8 mouse cellular contexts compared by ENCODE assay signal in the genomic region with DNA sequence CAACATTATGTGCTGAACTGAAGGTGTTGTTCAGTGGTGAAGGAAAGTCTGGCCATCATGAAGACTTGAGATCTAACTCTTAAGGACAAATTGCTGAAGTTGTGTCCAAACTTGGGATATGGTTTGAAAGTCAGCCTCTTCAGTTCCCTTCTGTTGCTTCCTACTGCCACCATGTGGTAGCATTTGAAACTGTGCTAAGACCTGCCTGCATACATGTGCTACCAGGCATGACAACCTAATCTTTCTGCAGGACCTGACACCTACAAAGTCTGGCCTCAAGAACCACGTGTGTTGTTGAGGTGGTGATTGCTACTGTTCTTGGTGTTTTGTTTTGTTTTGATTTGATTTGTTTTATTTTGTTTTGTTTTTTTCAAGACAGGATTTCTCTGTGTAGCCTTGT. TPM values are rescaled to one million over a fixed set of nuclear protein-coding genes. Genes with fewer than 3 reads are reported as not detected.
DNase-seq lines count a peak whose midpoint lies in the region; ATAC-seq lines count a peak whose summit lies in the region.

No protein-coding gene starts in this region.

- no peak overlapping the region for H3K9ac ChIP-seq in forebrain, embryonic 11.5 days (ENCODE audit: low read length)
- H3K9ac ChIP-seq in forebrain, embryonic 16.5 days (replicated peaks; ENCODE audit: low read depth, low read length): no peak overlapping the region

- H3K9me3 ChIP-seq in forebrain, embryonic 11.5 days (ENCODE audit: control insufficient read depth, low read length): no peaks in the 10 kb centered on the region
- H3K9me3 ChIP-seq in forebrain, embryonic 16.5 days (ENCODE audit: control insufficient read depth, low read length): no peaks in the 10 kb centered on the region

- no peaks in the 10 kb centered on the region for H3K36me3 ChIP-seq in forebrain, embryonic 11.5 days (ENCODE audit: control insufficient read depth, insufficient read depth, low read length)
- no peaks in the 10 kb centered on the region for H3K36me3 ChIP-seq in forebrain, embryonic 16.5 days (ENCODE audit: control insufficient read depth, insufficient read depth)

- WGBS in forebrain, embryonic 11.5 days: 17% methylated on average over 1 of the region's 1 CpGs
- WGBS in forebrain, embryonic 16.5 days: 30% methylated on average over 1 of the region's 1 CpGs

- peak; percentile 57 for DNase-seq in forebrain, embryonic 11.5 days (ENCODE audit: low spot score)
- peak; percentile 77 for DNase-seq in adipocyte (ENCODE audit: low spot score)
- DNase-seq in heart, postnatal 10 days: peak; percentile 61 to 78
- peak; percentile 38 to 72 for DNase-seq in layer of hippocampus, adult 8-10 months (ENCODE audit: low spot score in 2 of 2)
- DNase-seq in lung, postnatal 10 days: peak; percentile 73
- peak; percentile 21 to 61 for DNase-seq in right cerebral cortex, postnatal 36 days (ENCODE audit: low spot score in 2 of 2)

- no peaks in the 10 kb centered on the region for H3K4me1 ChIP-seq in forebrain, embryonic 11.5 days (replicated peaks; ENCODE audit: control insufficient read depth, insufficient read depth, low read length)
- H3K4me1 ChIP-seq in forebrain, embryonic 16.5 days (replicated peaks; ENCODE audit: control insufficient read depth, insufficient read depth, low read length): no peaks in the 10 kb centered on the region

- no peak for ATAC-seq in forebrain, embryonic 11.5 days (replicated peaks; ENCODE audit: low FRiP score)
- no peak for ATAC-seq in forebrain, embryonic 16.5 days
- ATAC-seq in common myeloid progenitor, adult 5-6 weeks (replicated peaks; ENCODE audit: low read depth, poor library complexity, severe bottlenecking): peak; percentile 74; the same call in 1 of the 2 replicates

- H3K4me3 ChIP-seq in forebrain, embryonic 11.5 days (ENCODE audit: low read depth, low read length): no peak overlapping the region
- H3K4me3 ChIP-seq in forebrain, embryonic 16.5 days (replicated peaks; ENCODE audit: low read length): no peak overlapping the region

- intact Hi-C loops in heart, postnatal 10 days (cut with DNase I): loop anchor here (1.0 kb wide), 2 partner anchors 203 to 420 kb away; no protein-coding TSS in a partner anchor

- H3K4me2 ChIP-seq in forebrain, embryonic 11.5 days (ENCODE audit: low read depth, low read length, severe bottlenecking): no peak overlapping the region
- no peak overlapping the region for H3K4me2 ChIP-seq in forebrain, embryonic 16.5 days (ENCODE audit: low read length)

- H3K27me3 ChIP-seq in forebrain, embryonic 11.5 days (ENCODE audit: control insufficient read depth, insufficient read depth, low read length): no peaks in the 10 kb centered on the region
- H3K27me3 ChIP-seq in forebrain, embryonic 16.5 days (replicated peaks; ENCODE audit: control insufficient read depth, insufficient read depth, low read length): no peaks in the 10 kb centered on the region

- no peak overlapping the region for H3K27ac ChIP-seq in forebrain, embryonic 11.5 days (ENCODE audit: low read depth, low read length)
- no peak overlapping the region for H3K27ac ChIP-seq in forebrain, embryonic 16.5 days (ENCODE audit: low read length)

RNA-seq across cellular contexts. Expression of a gene that starts 19.6 kb away (rescaled TPM):
- polyA plus RNA-seq in forebrain, embryonic 11.5 days (2014; fragmentation: Nextera tagmentation; extraction: Ambion mirVana): 0.71 and 0.75 TPM in 2 replicates
- polyA plus RNA-seq in forebrain, embryonic 16.5 days (2015; fragmentation: Nextera tagmentation; extraction: Ambion mirVana): 0.25 and 0.87 TPM in 2 replicates
- 0.46 and 0.92 TPM in 2 replicates for total RNA-seq in common myeloid progenitor, adult 5-6 weeks (2017)
- total RNA-seq in heart, postnatal 10 days (2021): under 1 TPM; 0.74 to 0.89 TPM
- total RNA-seq in layer of hippocampus, adult 8-10 months (2022): 1 to 10 TPM; 2.5 to 4.9 (median 3.1) TPM

RNA-seq across cellular contexts. Expression of a gene that starts 22.9 kb away (rescaled TPM):
- 0.09 and 0.23 TPM in 2 replicates for polyA plus RNA-seq in forebrain, embryonic 11.5 days (2014; fragmentation: Nextera tagmentation; extraction: Ambion mirVana)
- 0.20 and 0.25 TPM in 2 replicates for polyA plus RNA-seq in forebrain, embryonic 16.5 days (2015; fragmentation: Nextera tagmentation; extraction: Ambion mirVana)
- 0.37 and 1.2 TPM in 2 replicates for total RNA-seq in common myeloid progenitor, adult 5-6 weeks (2017)
- total RNA-seq in heart, postnatal 10 days (2021): under 1 TPM; 0.45 to 0.55 TPM
- total RNA-seq in layer of hippocampus, adult 8-10 months (2022): 1 to 10 TPM; 1.8 to 2.4 (median 2.2) TPM
